Mouse (Mus musculus): ENCODE results near the gene Nsd1. TPM values are rescaled to one million over a fixed set of nuclear protein-coding genes. Genes with fewer than 3 reads are reported as not detected.

Gene Nsd1
- polyA plus RNA-seq, 1 experiment, result 41.3 TPM

Other genes with a start within 250 kb of the Nsd1 start
- gene Hk3, start 188.4 kb upstream of the Nsd1 start, polyA plus RNA-seq (2012; rRNA removed), result 1.2 and 1.9 TPM in 2 replicates
- gene Uimc1, start 109.5 kb upstream of the Nsd1 start, polyA plus RNA-seq (2012; rRNA removed), result 19.9 and 22.8 TPM in 2 replicates
- gene Zfp346, start 104.5 kb upstream of the Nsd1 start, polyA plus RNA-seq (2012; rRNA removed), result 44.3 and 53.4 TPM in 2 replicates
- gene Gm17617, start 76.2 kb upstream of the Nsd1 start, polyA plus RNA-seq (2012; rRNA removed), result not detected in 2 replicates
- 0.38 and 0.54 TPM in 2 replicates for gene Fgfr4, start 57.1 kb upstream of the Nsd1 start, polyA plus RNA-seq (2012; rRNA removed)
- 145 and 163 TPM in 2 replicates for gene Prelid1, start 110.7 kb downstream of the Nsd1 start, polyA plus RNA-seq (2012; rRNA removed)
- 142 and 148 TPM in 2 replicates for gene Rab24, start 112.2 kb downstream of the Nsd1 start, polyA plus RNA-seq (2012; rRNA removed)
- 1.3 and 1.5 TPM in 2 replicates for gene Mxd3, start 120.0 kb downstream of the Nsd1 start, polyA plus RNA-seq (2012; rRNA removed)
- gene Lman2, start 153.0 kb downstream of the Nsd1 start, polyA plus RNA-seq (2012; rRNA removed), result 52.9 and 57.3 TPM in 2 replicates
- 32.8 and 44.1 TPM in 2 replicates for gene Rgs14, start 159.9 kb downstream of the Nsd1 start, polyA plus RNA-seq (2012; rRNA removed)
- 0.54 and 0.55 TPM in 2 replicates for gene Slc34a1, start 188.4 kb downstream of the Nsd1 start, polyA plus RNA-seq (2012; rRNA removed)
- gene Pfn3, start 205.4 kb downstream of the Nsd1 start, polyA plus RNA-seq (2012; rRNA removed), result 0.34 and 0.42 TPM in 2 replicates
- 0.57 and 0.82 TPM in 2 replicates for gene F12, start 217.0 kb downstream of the Nsd1 start, polyA plus RNA-seq (2012; rRNA removed)
- 70.6 and 74.3 TPM in 2 replicates for gene Grk6, start 235.3 kb downstream of the Nsd1 start, polyA plus RNA-seq (2012; rRNA removed)